Mouse (Mus musculus) hindbrain, embryonic 11.5 days (tissue): ENCODE measurements around the gene Phf2. TPM values are rescaled to one million over a fixed set of nuclear protein-coding genes. Genes with fewer than 3 reads are reported as not detected.

Source experiments
- ATAC-seq: fragments of 200-750 bp; cut with Nextera tagmentation; 2 replicates; pipeline ENCODE4 v1.8.0; 2017; ENCODE audit warnings: mild to moderate bottlenecking, moderate TSS enrichment, moderate library complexity; ENCODE audit not compliant: low FRiP score
- DNase-seq: peaks from one replicate; pipeline ENCODE4 v3.0.0-alpha.2; 2015; ENCODE audit warnings: low spot score
- H3K27ac ChIP-seq: fragments of 300-500 bp; sonication (generic); 2 replicates; pipeline ENCODE4 v1.5.1; 2014; ENCODE audit warnings: mild to moderate bottlenecking, low read depth, low read length
- H3K27me3 ChIP-seq: fragments of 300-500 bp; sonication (generic); 2 replicates; pipeline ENCODE4 v1.6.1; 2014; ENCODE audit warnings: mild to moderate bottlenecking, low read length, moderate library complexity, mixed read lengths; ENCODE audit not compliant: control insufficient read depth, insufficient read depth
- H3K36me3 ChIP-seq: fragments of 300-500 bp; sonication (generic); 2 replicates; pipeline ENCODE4 v1.6.1; 2014; ENCODE audit warnings: mild to moderate bottlenecking, low read length, moderate library complexity, mixed read lengths; ENCODE audit not compliant: control insufficient read depth, insufficient read depth
- H3K4me1 ChIP-seq: fragments of 300-500 bp; sonication (generic); replicated peaks from 2 replicates; pipeline ENCODE4 v1.6.1; 2014; ENCODE audit warnings: low read length, mixed read lengths; ENCODE audit not compliant: control insufficient read depth, insufficient read depth
- H3K4me2 ChIP-seq: fragments of 300-500 bp; sonication (generic); replicated peaks from 2 replicates; pipeline ENCODE4 v1.6.1; 2014; ENCODE audit warnings: mild to moderate bottlenecking, low read depth, low read length
- H3K4me3 ChIP-seq: fragments of 300-500 bp; sonication (generic); 2 replicates; pipeline ENCODE4 v1.5.1; 2014; ENCODE audit warnings: low read depth, low read length
- H3K9ac ChIP-seq: fragments of 300-500 bp; sonication (generic); 2 replicates; pipeline ENCODE4 v1.6.1; 2014; ENCODE audit warnings: low read depth, low read length
- H3K9me3 ChIP-seq: fragments of 300-500 bp; sonication (generic); 2 replicates; pipeline ENCODE4 v1.6.1; 2016; ENCODE audit warnings: low read length; ENCODE audit not compliant: control insufficient read depth
- WGBS: fragments of 180-500 bp; shearing (Covaris S2); extraction: QIAGEN DNeasy Blood & Tissue Kit; methylation state at CpG from one replicate; pipeline ENCODE4 v1.1.7; 2014; 5-methylcytosine and 5-hydroxymethylcytosine counted together
- polyA plus RNA-seq: library from polyadenylated mRNA; unstranded; fragments of >200 nt; fragmentation: Nextera tagmentation; extraction: Ambion mirVana; gene quantifications from 2 replicates; pipeline ENCODE4 v1.2.1, GENCODE M21; 2014

Gene Phf2
- polyA plus RNA-seq, 1 experiment from 2014 or later, result 13.2 TPM

GRCm38 (mm10) chr13:48756769-48757168 is 114.2 kb downstream of the Phf2 start:
- ATAC-seq (no peak), DNase-seq (no peak)
- Histone ChIP-seq H3K4me3 (no peak overlapping the region), H3K27ac (no peak overlapping the region), H3K9me3 (no peaks in the 10 kb centered on the region), H3K9ac (no peak overlapping the region), H3K4me1 (no peaks in the 10 kb centered on the region), H3K4me2 (no peak overlapping the region), H3K27me3 (no peaks in the 10 kb centered on the region), H3K36me3 (no peaks in the 10 kb centered on the region)
- 67% methylated on average over 15 of the region's 15 CpGs for WGBS

Other genes starting within 250 kb of the Phf2 start
- gene Ptpdc1, start 245.5 kb downstream of the Phf2 start, polyA plus RNA-seq, result 12.2 and 12.5 TPM in 2 replicates
- gene Barx1, start 208.1 kb downstream of the Phf2 start, polyA plus RNA-seq, result 0.83 and 1.3 TPM in 2 replicates
- 18.7 and 24.9 TPM in 2 replicates for gene Fam120a, start 96.9 kb upstream of the Phf2 start, polyA plus RNA-seq